Mouse (Mus musculus): ENCODE measurements around the gene Dclk1. TPM values are rescaled to one million over a fixed set of nuclear protein-coding genes. Genes with fewer than 3 reads are reported as not detected.

The Dclk1 gene
- polyA plus RNA-seq, 1 experiment from 2014 or later = 140 TPM

DNA sequence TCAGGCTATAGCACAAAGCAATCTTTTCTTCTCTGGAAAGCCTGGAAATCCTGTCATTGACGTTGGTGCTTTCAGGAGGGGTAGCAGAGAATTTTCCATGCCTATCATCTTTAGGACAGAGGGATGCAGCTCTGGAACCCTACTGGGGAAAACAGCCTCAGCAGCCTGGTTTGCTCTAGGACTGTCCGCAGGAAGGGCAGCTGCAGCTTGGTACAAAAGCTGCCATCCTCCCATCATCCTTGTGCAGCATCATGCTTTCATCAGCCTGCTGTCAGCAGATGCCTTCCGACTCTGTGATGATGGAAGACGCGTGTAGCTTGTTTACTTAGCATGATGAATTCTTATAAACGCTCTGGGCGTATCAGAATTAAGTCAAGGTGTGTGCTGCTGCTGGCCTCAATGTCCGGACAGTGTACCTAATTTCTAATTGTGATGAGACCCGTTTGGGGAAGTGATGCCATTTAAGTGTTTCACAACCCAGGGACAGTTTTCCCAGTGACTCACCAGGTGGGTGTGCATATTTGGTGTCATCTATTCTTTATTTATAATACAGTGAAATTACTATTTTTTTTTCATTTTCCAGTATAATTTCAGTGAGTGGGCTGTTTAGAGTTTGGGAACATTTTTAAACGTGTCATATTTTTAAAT lies 50.7 kb downstream of the Dclk1 start:
- Histone ChIP-seq H3K36me3 (ENCODE audit: control insufficient read depth, insufficient read depth, low read length) (no peaks in the 10 kb centered on the region), H3K9ac (ENCODE audit: low read length) (no peak overlapping the region), H3K9me3 (replicated peaks; ENCODE audit: control insufficient read depth, low read length) (no peaks in the 10 kb centered on the region), H3K27ac (ENCODE audit: low read depth, low read length) (peak overlapping the region; percentile 30; the same call in 1 of the 2 replicates), H3K4me1 (ENCODE audit: control insufficient read depth, insufficient read depth, low read length) (no peaks in the 10 kb centered on the region), H3K27me3 (replicated peaks; ENCODE audit: control insufficient read depth, insufficient read depth, low read length) (no peaks in the 10 kb centered on the region), H3K4me3 (ENCODE audit: low read depth, low read length) (no peak overlapping the region), H3K4me2 (ENCODE audit: low read length) (no peak overlapping the region)
- DNase-seq (ENCODE audit: low spot score) (no peak), ATAC-seq (no peak)
- WGBS = 83% methylated on average over 10 of the region's 10 CpGs

DNA sequence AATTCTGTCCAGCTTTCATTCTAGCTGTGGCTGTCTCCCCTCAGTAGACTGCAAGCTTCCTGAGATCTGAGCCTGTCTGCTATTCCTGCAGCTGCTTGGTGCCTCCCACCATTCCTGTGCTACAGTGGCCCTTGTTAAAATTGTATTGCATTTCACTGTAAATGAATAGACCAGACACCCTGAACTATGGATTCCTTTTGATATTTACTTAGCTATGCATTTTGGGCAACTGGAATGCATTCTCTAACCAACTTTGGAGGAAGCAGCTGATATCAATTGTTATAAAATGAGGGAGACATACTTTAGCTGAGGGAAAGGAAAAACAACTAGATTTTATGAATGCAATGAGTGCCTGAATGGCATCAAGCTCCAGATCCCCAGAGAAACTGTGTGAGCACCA lies 63.5 kb downstream of the Dclk1 start:
- H3K36me3 ChIP-seq (ENCODE audit: control insufficient read depth, insufficient read depth, low read length) = no peaks in the 10 kb centered on the region
- no peak overlapping the region for H3K4me3 ChIP-seq (ENCODE audit: low read depth, low read length)
- H3K4me1 ChIP-seq (ENCODE audit: control insufficient read depth, insufficient read depth, low read length) = no peaks in the 10 kb centered on the region
- H3K9me3 ChIP-seq (replicated peaks; ENCODE audit: control insufficient read depth, low read length) = no peaks in the 10 kb centered on the region
- H3K27me3 ChIP-seq (replicated peaks; ENCODE audit: control insufficient read depth, insufficient read depth, low read length) = no peaks in the 10 kb centered on the region
- no peak overlapping the region for H3K4me2 ChIP-seq (ENCODE audit: low read length)
- no peak overlapping the region for H3K9ac ChIP-seq (ENCODE audit: low read length)
- ATAC-seq (no peak), DNase-seq (ENCODE audit: low spot score) (no peak)
- H3K27ac ChIP-seq (ENCODE audit: low read depth, low read length) = no peak overlapping the region

- 40% methylated on average over 7 of the region's 7 CpGs for WGBS
- no peaks in the 10 kb centered on the region for H3K9me3 ChIP-seq (replicated peaks; ENCODE audit: control insufficient read depth, low read length)
- H3K4me1 ChIP-seq (ENCODE audit: control insufficient read depth, insufficient read depth, low read length) = no peaks in the 10 kb centered on the region
- H3K4me2 ChIP-seq (ENCODE audit: low read length) = no peak overlapping the region
- no peak overlapping the region for H3K4me3 ChIP-seq (ENCODE audit: low read depth, low read length)
- no peaks in the 10 kb centered on the region for H3K27me3 ChIP-seq (replicated peaks; ENCODE audit: control insufficient read depth, insufficient read depth, low read length)
- no peaks in the 10 kb centered on the region for H3K36me3 ChIP-seq (ENCODE audit: control insufficient read depth, insufficient read depth, low read length)
- ATAC-seq (no peak), DNase-seq (ENCODE audit: low spot score) (no peak)
- no peak overlapping the region for H3K27ac ChIP-seq (ENCODE audit: low read depth, low read length)
- H3K9ac ChIP-seq (ENCODE audit: low read length) = no peak overlapping the region
These were observed 65.5 kb downstream of the Dclk1 start for GRCm38 (mm10) chr3:55307553-55308177.

DNA sequence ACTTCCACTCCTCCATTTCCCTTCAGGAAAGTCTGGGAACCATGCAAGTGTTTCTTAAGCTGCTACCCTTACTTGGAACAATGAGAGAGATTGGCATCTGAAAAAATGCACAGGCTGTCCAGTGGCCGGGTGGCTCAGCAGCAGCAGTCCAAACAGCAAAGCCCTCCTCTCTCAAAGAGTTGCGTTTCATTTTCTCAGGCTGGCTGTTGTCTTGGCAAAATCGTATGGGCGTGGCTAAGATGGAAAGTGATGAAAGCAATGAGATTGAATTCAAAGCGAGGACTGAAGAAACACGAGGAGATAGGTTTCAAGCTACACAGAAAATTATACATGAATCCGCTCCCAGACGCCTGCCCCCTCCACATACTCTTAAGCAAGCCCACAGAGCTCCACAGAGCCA lies 67.8 kb downstream of the Dclk1 start:
- Histone ChIP-seq H3K4me2 (ENCODE audit: low read length) (no peak overlapping the region), H3K4me3 (ENCODE audit: low read depth, low read length) (no peak overlapping the region), H3K9me3 (replicated peaks; ENCODE audit: control insufficient read depth, low read length) (no peaks in the 10 kb centered on the region), H3K36me3 (ENCODE audit: control insufficient read depth, insufficient read depth, low read length) (no peaks in the 10 kb centered on the region), H3K9ac (ENCODE audit: low read length) (no peak overlapping the region), H3K27ac (ENCODE audit: low read depth, low read length) (no peak overlapping the region), H3K27me3 (replicated peaks; ENCODE audit: control insufficient read depth, insufficient read depth, low read length) (no peaks in the 10 kb centered on the region), H3K4me1 (ENCODE audit: control insufficient read depth, insufficient read depth, low read length) (no peaks in the 10 kb centered on the region)
- WGBS = 64% methylated on average over 8 of the region's 8 CpGs
- DNase-seq (ENCODE audit: low spot score) (no peak), ATAC-seq (no peak)

- Histone ChIP-seq H3K27me3 (replicated peaks; ENCODE audit: control insufficient read depth, insufficient read depth, low read length) (no peaks in the 10 kb centered on the region), H3K27ac (ENCODE audit: low read depth, low read length) (no peak overlapping the region; the same call in 1 of the 2 replicates), H3K9ac (ENCODE audit: low read length) (no peak overlapping the region), H3K36me3 (ENCODE audit: control insufficient read depth, insufficient read depth, low read length) (no peaks in the 10 kb centered on the region), H3K4me3 (ENCODE audit: low read depth, low read length) (no peak overlapping the region), H3K9me3 (replicated peaks; ENCODE audit: control insufficient read depth, low read length) (no peaks in the 10 kb centered on the region), H3K4me1 (ENCODE audit: control insufficient read depth, insufficient read depth, low read length) (no peaks in the 10 kb centered on the region), H3K4me2 (ENCODE audit: low read length) (no peak overlapping the region)
- peak; percentile 53 for DNase-seq (ENCODE audit: low spot score)
- ATAC-seq = no peak
- 79% methylated on average over 8 of the region's 8 CpGs for WGBS
These were observed 73.7 kb downstream of the Dclk1 start for GRCm38 (mm10) chr3:55315827-55316226.

GRCm38 (mm10) chr3:55318021-55318420 lies 75.9 kb downstream of the Dclk1 start:
- 48% methylated on average over 1 of the region's 1 CpGs for WGBS
- no peaks in the 10 kb centered on the region for H3K4me1 ChIP-seq (ENCODE audit: control insufficient read depth, insufficient read depth, low read length)
- no peak for ATAC-seq

DNA sequence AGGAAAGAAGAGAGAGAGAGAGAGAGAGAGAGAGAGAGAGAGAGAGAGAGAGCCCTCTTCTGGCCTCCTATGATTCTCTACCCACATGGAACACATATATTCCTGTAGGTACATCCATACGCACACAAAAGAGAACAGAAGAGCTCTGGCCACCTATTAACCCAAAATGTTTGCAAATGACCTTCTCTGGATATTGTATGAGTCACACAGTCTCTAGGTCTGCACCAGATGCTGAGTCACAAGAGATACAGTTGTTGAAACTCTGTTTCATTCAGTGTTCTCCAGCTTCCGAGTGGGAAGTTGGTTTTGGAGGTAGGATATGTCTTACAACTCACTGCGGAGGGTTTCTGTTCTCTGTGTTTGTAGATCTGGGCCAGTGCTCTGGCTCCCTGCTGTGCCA lies 78.4 kb downstream of the Dclk1 start:
- ATAC-seq (no peak), DNase-seq (ENCODE audit: low spot score) (no peak)
- Histone ChIP-seq H3K36me3 (ENCODE audit: control insufficient read depth, insufficient read depth, low read length) (no peaks in the 10 kb centered on the region), H3K27ac (ENCODE audit: low read depth, low read length) (no peak overlapping the region), H3K27me3 (replicated peaks; ENCODE audit: control insufficient read depth, insufficient read depth, low read length) (no peaks in the 10 kb centered on the region), H3K4me3 (ENCODE audit: low read depth, low read length) (no peak overlapping the region), H3K4me2 (ENCODE audit: low read length) (no peak overlapping the region), H3K9me3 (replicated peaks; ENCODE audit: control insufficient read depth, low read length) (no peaks in the 10 kb centered on the region), H3K4me1 (ENCODE audit: control insufficient read depth, insufficient read depth, low read length) (no peaks in the 10 kb centered on the region), H3K9ac (ENCODE audit: low read length) (no peak overlapping the region)
- 91% methylated on average over 3 of the region's 3 CpGs for WGBS

More at GRCm38 (mm10) chr3:55318021-55318420, 75.9 kb downstream of the Dclk1 start:
- Histone ChIP-seq H3K9ac (ENCODE audit: low read length) (no peak overlapping the region), H3K36me3 (ENCODE audit: control insufficient read depth, insufficient read depth, low read length) (no peaks in the 10 kb centered on the region), H3K27me3 (replicated peaks; ENCODE audit: control insufficient read depth, insufficient read depth, low read length) (no peaks in the 10 kb centered on the region), H3K4me2 (ENCODE audit: low read length) (no peak overlapping the region), H3K9me3 (replicated peaks; ENCODE audit: control insufficient read depth, low read length) (no peaks in the 10 kb centered on the region), H3K27ac (ENCODE audit: low read depth, low read length) (no peak overlapping the region), H3K4me3 (ENCODE audit: low read depth, low read length) (no peak overlapping the region)
- DNase-seq (ENCODE audit: low spot score) = no peak

- Histone ChIP-seq H3K9me3 (replicated peaks; ENCODE audit: control insufficient read depth, low read length) (0 out of 2 replicates have a peak, but pooled peaks cover 3% of the 10 kb centered on the region), H3K27me3 (replicated peaks; ENCODE audit: control insufficient read depth, insufficient read depth, low read length) (no peaks in the 10 kb centered on the region), H3K4me2 (ENCODE audit: low read length) (no peak overlapping the region), H3K9ac (ENCODE audit: low read length) (no peak overlapping the region), H3K36me3 (ENCODE audit: control insufficient read depth, insufficient read depth, low read length) (no peaks in the 10 kb centered on the region), H3K4me3 (ENCODE audit: low read depth, low read length) (no peak overlapping the region), H3K27ac (ENCODE audit: low read depth, low read length) (no peak overlapping the region), H3K4me1 (ENCODE audit: control insufficient read depth, insufficient read depth, low read length) (no peaks in the 10 kb centered on the region)
- WGBS = 65% methylated on average over 1 of the region's 1 CpGs
- DNase-seq (ENCODE audit: low spot score) = no peak
- no peak for ATAC-seq
These were observed 81.9 kb downstream of the Dclk1 start for GRCm38 (mm10) chr3:55324029-55324428.

DNA sequence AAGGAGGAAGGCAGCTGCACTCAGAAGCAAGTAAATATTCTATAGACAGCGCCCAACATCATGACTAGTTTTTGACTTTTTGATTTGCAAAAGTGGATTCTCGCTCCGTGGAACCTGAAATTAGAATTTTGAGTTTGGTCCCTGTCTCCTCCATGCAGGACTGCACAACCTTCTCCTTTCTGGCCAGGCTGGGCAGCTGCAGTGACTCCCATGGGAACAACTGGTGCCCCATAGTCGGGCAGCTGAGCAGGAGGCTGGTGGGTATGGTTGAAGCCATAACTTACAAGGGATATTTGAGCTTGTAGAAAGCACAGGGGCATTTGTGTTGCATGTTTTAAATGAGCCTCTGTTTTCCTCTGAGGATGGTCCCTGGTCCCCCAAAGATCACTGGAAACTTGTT lies 88.3 kb downstream of the Dclk1 start:
- no peak for DNase-seq (ENCODE audit: low spot score)
- no peak overlapping the region for H3K27ac ChIP-seq (ENCODE audit: low read depth, low read length)
- no peak for ATAC-seq
- 0 out of 2 replicates have a peak, but pooled peaks cover 3% of the 10 kb centered on the region for H3K9me3 ChIP-seq (replicated peaks; ENCODE audit: control insufficient read depth, low read length)
- H3K27me3 ChIP-seq (replicated peaks; ENCODE audit: control insufficient read depth, insufficient read depth, low read length) = no peaks in the 10 kb centered on the region
- H3K36me3 ChIP-seq (ENCODE audit: control insufficient read depth, insufficient read depth, low read length) = no peaks in the 10 kb centered on the region
- H3K4me1 ChIP-seq (ENCODE audit: control insufficient read depth, insufficient read depth, low read length) = no peaks in the 10 kb centered on the region
- H3K4me3 ChIP-seq (ENCODE audit: low read depth, low read length) = no peak overlapping the region
- H3K4me2 ChIP-seq (ENCODE audit: low read length) = no peak overlapping the region
- H3K9ac ChIP-seq (ENCODE audit: low read length) = no peak overlapping the region
- 93% methylated on average over 4 of the region's 4 CpGs for WGBS

Measured in forebrain, embryonic 14.5 days (tissue).